Mouse (Mus musculus) CH12.LX (cell line): ENCODE data around the gene Olfr175-ps1. TPM values are rescaled to one million over a fixed set of nuclear protein-coding genes. Genes with fewer than 3 reads are reported as not detected.
A peak's percentile ranks its signal among the peaks of the same experiment; 100 is the strongest.

Experiments used
- DNase-seq: peaks from one replicate; pipeline ENCODE4 v3.0.0-alpha.2; 2013; ENCODE audit errors: extremely low read depth
- H3K27ac ChIP-seq: 2 replicates; pipeline ENCODE4 v1.5.1; 2012; ENCODE audit warnings: low read depth, mild to moderate bottlenecking, control low read depth, moderate library complexity; ENCODE audit not compliant: insufficient read depth
- H3K27me3 ChIP-seq: replicated peaks from 2 replicates; pipeline ENCODE3; 2012; ENCODE audit warnings: inconsistent platforms
- H3K36me3 ChIP-seq, 2 experiments: replicated peaks in 1 of 2; 2 replicates each; pipeline versions ENCODE3 to v1.6.1; 2012; ENCODE audit warnings: inconsistent platforms in 1 of 2, low read length in 1 of 2, mild to moderate bottlenecking in 1 of 2, mixed read lengths in 1 of 2, moderate library complexity in 1 of 2; ENCODE audit not compliant: control insufficient read depth in 1 of 2, insufficient read depth in 1 of 2
- H3K4me1 ChIP-seq, 2 experiments: 2 replicates each; pipeline ENCODE4 v1.6.1; 2012; ENCODE audit warnings: inconsistent platforms in 1 of 2, moderate library complexity in 1 of 2; ENCODE audit not compliant: insufficient read depth in 2 of 2, control insufficient read depth in 1 of 2
- H3K4me2 ChIP-seq: 2 replicates; pipeline ENCODE4 v1.6.1; 2012; ENCODE audit warnings: low read depth, mild to moderate bottlenecking, control low read depth; ENCODE audit not compliant: poor library complexity, insufficient read depth, severe bottlenecking
- H3K4me3 ChIP-seq, 3 experiments: fragments of 150-350 bp in 1 of 3; sonication (generic) in 1 of 3; replicated peaks in 1 of 3; 2 replicates each; pipeline versions ENCODE3 to v1.5.1; 2011 to 2012; ENCODE audit warnings: low read depth in 2 of 3, low read length in 2 of 3, mild to moderate bottlenecking in 2 of 3, moderate library complexity in 2 of 3, control low read depth in 1 of 3, improper control_type of control experiment in 1 of 3, inconsistent platforms in 1 of 3, mixed read lengths in 1 of 3; ENCODE audit not compliant: poor library complexity in 1 of 3
- H3K79me2 ChIP-seq: replicated peaks from 2 replicates; pipeline ENCODE4 v1.6.1; 2012; ENCODE audit warnings: mild to moderate bottlenecking, moderate library complexity; ENCODE audit not compliant: control insufficient read depth, poor library complexity, insufficient read depth, severe bottlenecking; ENCODE audit errors: extremely low read depth
- H3K9ac ChIP-seq: 2 replicates; pipeline ENCODE4 v1.6.1; 2012; ENCODE audit warnings: low read depth, mild to moderate bottlenecking, control low read depth, moderate library complexity; ENCODE audit not compliant: insufficient read depth
- H3K9me3 ChIP-seq: replicated peaks from 2 replicates; pipeline ENCODE3; 2012; ENCODE audit warnings: low read length, inconsistent platforms, mixed read lengths
- BHLHE40 ChIP-seq: IDR thresholded peaks from 2 replicates; pipeline ENCODE4 v1.6.1; 2011; ENCODE audit warnings: mild to moderate bottlenecking, low read depth, low read length, improper control_type of control experiment
- CHD1 ChIP-seq: IDR thresholded peaks from 2 replicates; pipeline ENCODE4 v1.6.1; 2012; ENCODE audit warnings: low read depth, low read length, improper control_type of control experiment, inconsistent platforms
- CHD2 ChIP-seq: IDR thresholded peaks from 2 replicates; pipeline ENCODE4 v1.6.1; 2011; ENCODE audit warnings: low read length, improper control_type of control experiment
- CTCF ChIP-seq, 2 experiments: IDR thresholded peaks in 1 of 2; conservative IDR thresholded peaks in 1 of 2; 2 replicates each; pipeline ENCODE4 v1.5.1; 2011 to 2012; ENCODE audit warnings: low read depth in 2 of 2, low read length in 2 of 2, improper control_type of control experiment in 1 of 2, inconsistent platforms in 1 of 2, mild to moderate bottlenecking in 1 of 2, moderate library complexity in 1 of 2
- E2F4 ChIP-seq: IDR thresholded peaks from 2 replicates; pipeline ENCODE4 v1.6.1; 2011; ENCODE audit warnings: low read depth, low read length, improper control_type of control experiment; ENCODE audit not compliant: insufficient replicate concordance
- ELF1 ChIP-seq: IDR thresholded peaks from 2 replicates; pipeline ENCODE4 v1.6.1; 2014; ENCODE audit warnings: low read depth, mild to moderate bottlenecking, inconsistent platforms, low read length, improper control_type of control experiment
- EP300 ChIP-seq: IDR thresholded peaks from 2 replicates; pipeline ENCODE4 v1.6.1; 2011; ENCODE audit warnings: low read length, improper control_type of control experiment
- ETS1 ChIP-seq: conservative IDR thresholded peaks from 2 replicates; pipeline ENCODE4 v1.6.1; 2012; ENCODE audit warnings: low read depth, mild to moderate bottlenecking, inconsistent platforms, low read length, improper control_type of control experiment, moderate library complexity
- GABPA ChIP-seq: IDR thresholded peaks from 2 replicates; pipeline ENCODE4 v1.6.1; 2012; ENCODE audit warnings: low read depth, low read length, improper control_type of control experiment, inconsistent platforms; ENCODE audit not compliant: insufficient replicate concordance
- HCFC1 ChIP-seq: IDR thresholded peaks from 2 replicates; pipeline ENCODE4 v1.6.1; 2012; ENCODE audit warnings: low read depth, mild to moderate bottlenecking, inconsistent platforms, low read length, improper control_type of control experiment
- IRF4 ChIP-seq: IDR thresholded peaks from 2 replicates; pipeline ENCODE4 v1.6.1; 2014; ENCODE audit warnings: low read depth, mild to moderate bottlenecking, inconsistent platforms, low read length, improper control_type of control experiment
- JUN ChIP-seq: IDR thresholded peaks from 2 replicates; pipeline ENCODE4 v1.6.1; 2011; ENCODE audit warnings: low read depth, mild to moderate bottlenecking, low read length, improper control_type of control experiment, moderate library complexity; ENCODE audit not compliant: insufficient read depth
- JUND ChIP-seq: conservative IDR thresholded peaks from 2 replicates; pipeline ENCODE4 v1.6.1; 2011; ENCODE audit warnings: low read depth, low read length, improper control_type of control experiment
- KAT2A ChIP-seq: IDR thresholded peaks from 2 replicates; pipeline ENCODE4 v1.6.1; 2012; ENCODE audit warnings: low read length, improper control_type of control experiment, inconsistent platforms; ENCODE audit not compliant: insufficient replicate concordance
- MAFK ChIP-seq: IDR thresholded peaks from 2 replicates; pipeline ENCODE4 v1.6.1; 2011; ENCODE audit warnings: low read length, improper control_type of control experiment; ENCODE audit not compliant: insufficient replicate concordance
- MAX ChIP-seq: IDR thresholded peaks from 2 replicates; pipeline ENCODE4 v1.6.1; 2011; ENCODE audit warnings: low read length, improper control_type of control experiment
- MAZ ChIP-seq: IDR thresholded peaks from 2 replicates; pipeline ENCODE4 v1.6.1; 2012; ENCODE audit warnings: low read depth, mild to moderate bottlenecking, inconsistent platforms, low read length, improper control_type of control experiment, moderate library complexity
- MEF2A ChIP-seq: IDR thresholded peaks from 2 replicates; pipeline ENCODE4 v1.6.1; 2014; ENCODE audit warnings: low read depth, mild to moderate bottlenecking, inconsistent platforms, low read length, improper control_type of control experiment, borderline replicate concordance
- MXI1 ChIP-seq: IDR thresholded peaks from 2 replicates; pipeline ENCODE4 v1.6.1; 2011; ENCODE audit warnings: mild to moderate bottlenecking, low read depth, low read length, improper control_type of control experiment
- MYC ChIP-seq: IDR thresholded peaks from 2 replicates; pipeline ENCODE4 v1.6.1; 2011; ENCODE audit warnings: low read depth, mild to moderate bottlenecking, improper control_type of control experiment, low read length
- NELFE ChIP-seq: IDR thresholded peaks from 2 replicates; pipeline ENCODE4 v1.6.1; 2011; ENCODE audit warnings: low read depth, low read length, improper control_type of control experiment
- NRF1 ChIP-seq: IDR thresholded peaks from 2 replicates; pipeline ENCODE4 v1.6.1; 2014; ENCODE audit warnings: low read depth, mild to moderate bottlenecking, inconsistent platforms, low read length, improper control_type of control experiment, moderate library complexity
- PAX5 ChIP-seq: IDR thresholded peaks from 2 replicates; pipeline ENCODE4 v1.6.1; 2012; ENCODE audit warnings: low read length, inconsistent platforms, mixed read lengths
- POLR2A ChIP-seq: IDR thresholded peaks from 2 replicates; pipeline ENCODE4 v1.6.1; 2011; ENCODE audit warnings: low read depth, mild to moderate bottlenecking, improper control_type of control experiment, low read length
- POLR2AphosphoS2 ChIP-seq: IDR thresholded peaks from 2 replicates; pipeline ENCODE4 v1.6.1; 2011; ENCODE audit warnings: low read depth, low read length, improper control_type of control experiment
- RAD21 ChIP-seq: IDR thresholded peaks from 2 replicates; pipeline ENCODE4 v1.6.1; 2011; ENCODE audit warnings: low read depth, mild to moderate bottlenecking, low read length, improper control_type of control experiment, moderate library complexity
- RCOR1 ChIP-seq: conservative IDR thresholded peaks from 2 replicates; pipeline ENCODE4 v1.6.1; 2012; ENCODE audit warnings: low read depth, mild to moderate bottlenecking, inconsistent platforms, low read length, improper control_type of control experiment
- SIN3A ChIP-seq: IDR thresholded peaks from 2 replicates; pipeline ENCODE4 v1.6.1; 2012; ENCODE audit warnings: low read length, improper control_type of control experiment, inconsistent platforms
- SMC3 ChIP-seq: IDR thresholded peaks from 2 replicates; pipeline ENCODE4 v1.6.1; 2011; ENCODE audit warnings: low read depth, low read length, improper control_type of control experiment
- TBP ChIP-seq: conservative IDR thresholded peaks from 2 replicates; pipeline ENCODE4 v1.6.1; 2011; ENCODE audit warnings: low read depth, low read length, improper control_type of control experiment
- TCF12 ChIP-seq: IDR thresholded peaks from 2 replicates; pipeline ENCODE4 v1.6.1; 2014; ENCODE audit warnings: low read depth, mild to moderate bottlenecking, inconsistent platforms, low read length, improper control_type of control experiment
- UBTF ChIP-seq: IDR thresholded peaks from 2 replicates; pipeline ENCODE4 v1.6.1; 2012; ENCODE audit warnings: low read depth, mild to moderate bottlenecking, inconsistent platforms, low read length, improper control_type of control experiment, moderate library complexity
- USF1 ChIP-seq: IDR thresholded peaks from 2 replicates; pipeline ENCODE4 v1.6.1; 2014; ENCODE audit warnings: low read depth, mild to moderate bottlenecking, inconsistent platforms, low read length, improper control_type of control experiment
- USF2 ChIP-seq: conservative IDR thresholded peaks from 2 replicates; pipeline ENCODE4 v1.6.1; 2011; ENCODE audit warnings: low read depth, low read length, improper control_type of control experiment
- ZC3H11A ChIP-seq: IDR thresholded peaks from 2 replicates; pipeline ENCODE4 v1.6.1; 2012; ENCODE audit warnings: low read depth, mild to moderate bottlenecking, inconsistent platforms, low read length, improper control_type of control experiment
- ZKSCAN1 ChIP-seq: IDR thresholded peaks from 2 replicates; pipeline ENCODE4 v1.6.1; 2012; ENCODE audit warnings: low read depth, inconsistent platforms, low read length, improper control_type of control experiment, borderline replicate concordance
- ZNF384 ChIP-seq: IDR thresholded peaks from 2 replicates; pipeline ENCODE4 v1.6.1; 2012; ENCODE audit warnings: low read depth, low read length, improper control_type of control experiment, inconsistent platforms
- dilution Hi-C: fragments of 300-500 bp; cut with MboI; formaldehyde crosslinking; loops from 2 replicates; pipeline ENCODE4 v1.14.3; 2020; ENCODE audit warnings: low sequenced_read_pairs; ENCODE audit not compliant: extremely low pct_unique_long_range_greater_than_20kb, extremely low pct_ligation_motif_present
- in situ Hi-C: fragments of 300-500 bp; cut with MboI; formaldehyde crosslinking; loops from 3 replicates; pipeline ENCODE4 v1.14.3; 2019; ENCODE audit warnings: low sequenced_read_pairs, low pct_ligation_motif_present, low pct_unique_long_range_greater_than_20kb, mixed read lengths
- polyA plus RNA-seq: library from polyadenylated mRNA; unstranded; fragments of >175 nt; gene quantifications from 2 replicates; pipeline ENCODE4 v1.2.1, GENCODE M21; 2012; ENCODE audit warnings: low read depth; ENCODE audit not compliant: insufficient read length
- total RNA-seq, 2 experiments: library from RNA; depleted of rRNA; stranded (reverse); fragments of 300-350 nt in 1 of 2; fragments of >200 nt in 1 of 2; gene quantifications; 2 replicates each; pipeline ENCODE4 v1.2.3; 2012 to 2014

Olfr175-ps1 gene
- total RNA-seq (2012; rRNA removed) = 0.38 and 0.89 TPM in 2 replicates
- total RNA-seq (2014; rRNA removed) = 3.1 and 3.3 TPM in 2 replicates
- polyA plus RNA-seq = 0.46 and 0.70 TPM in 2 replicates

DNA sequence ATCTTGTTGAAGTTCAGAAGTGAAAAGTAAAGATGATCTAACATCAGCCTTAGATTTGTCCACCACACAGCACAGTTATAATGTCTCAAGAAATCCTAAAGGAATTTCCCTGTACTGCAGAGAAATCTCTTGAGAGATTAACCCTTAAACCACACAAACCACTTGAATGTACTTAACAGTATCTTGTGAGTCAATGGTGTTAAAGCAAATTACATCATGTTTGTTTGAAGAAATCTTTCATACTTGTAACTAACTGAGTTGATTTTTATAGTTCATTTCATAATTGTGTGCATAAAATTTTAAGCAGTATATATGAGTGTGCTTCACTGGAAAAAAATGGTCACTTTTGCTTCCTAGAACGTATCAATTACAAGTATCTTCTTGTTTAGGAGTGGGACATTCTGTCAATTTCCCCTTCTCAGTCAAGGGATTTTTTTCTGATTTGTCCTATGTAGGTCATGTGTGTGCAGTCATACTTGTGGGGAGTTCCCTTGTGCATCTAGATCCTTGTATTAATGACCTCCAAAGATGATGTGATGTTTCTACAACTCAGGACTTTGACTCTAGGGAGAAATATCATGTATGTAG is at the start of gene Olfr175-ps1:
TSS of gene Olfr175-ps1 (minus strand) at position 51 of the 588 bp plus-strand sequence.
- in situ Hi-C loops = no loop called here

DNA sequence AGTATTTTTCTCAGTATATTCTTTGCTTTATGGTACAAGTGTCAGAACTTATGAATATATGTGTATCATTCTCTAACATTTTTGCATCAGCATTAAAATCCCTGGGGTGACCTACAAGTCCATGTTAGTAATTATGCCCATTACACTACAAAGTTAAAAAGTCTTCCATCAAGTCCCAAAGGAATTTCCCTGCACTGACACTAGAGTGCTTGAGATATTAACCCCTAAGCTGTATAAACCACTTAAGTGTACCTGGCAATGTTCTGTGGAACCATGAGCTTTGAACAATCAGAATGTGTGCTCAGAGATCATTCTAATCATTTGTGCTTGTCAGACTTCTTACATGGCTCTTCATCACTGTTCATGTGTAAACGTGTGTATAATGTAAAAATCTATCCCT is 48.1 kb upstream of the Olfr175-ps1 start, which contains the start of gene Olfr177:
TSS of gene Olfr177 (minus strand) at position 101 of the 400 bp plus-strand sequence.
- no peak within 1 kb of the TSS for H3K4me3 ChIP-seq
- in situ Hi-C loops (no loop called here), dilution Hi-C loops (no loop called here)
- H3K27me3 ChIP-seq = no peaks in the 10 kb centered on the region
- H3K36me3 ChIP-seq = no peaks in the 10 kb centered on the region
- no peaks in the 10 kb centered on the region for H3K4me1 ChIP-seq
- no peaks in the 10 kb centered on the region for H3K9me3 ChIP-seq
- H3K79me2 ChIP-seq = no peaks in the 10 kb centered on the region
- DNase-seq = no peak
- no peak within 1 kb of the TSS for H3K9ac ChIP-seq
- no peak within 1 kb of the TSS for H3K27ac ChIP-seq
- TF ChIP-seq TCF12 = no peak
- TF ChIP-seq JUND = no peak
- TF ChIP-seq NRF1 = no peak
- no peak for TF ChIP-seq MAX
- TF ChIP-seq ZKSCAN1 = no peak
- no peak for TF ChIP-seq UBTF
- no peak for TF ChIP-seq BHLHE40
- TF ChIP-seq PAX5 = no peak
- no peak for TF ChIP-seq MXI1
- no peak for TF ChIP-seq CTCF (conservative IDR thresholded peaks at IDR 0.05 in 1 of 2, IDR thresholded peaks at IDR 0.05 in 1 of 2; ENCODE audit: low read depth in 2 of 2, low read length in 2 of 2)
- TF ChIP-seq RCOR1 = no peak
- no peak for TF ChIP-seq MAZ
- no peak for TF ChIP-seq USF1
- no peak for TF ChIP-seq E2F4
- no peak within 1 kb of the TSS for H3K4me2 ChIP-seq

More for the DNA sequence above, at the start of gene Olfr175-ps1:
- DNase-seq = peak; percentile 78
- Histone ChIP-seq H3K4me1 (peaks cover 0 to 46% of the 10 kb centered on the region in 2 experiments; a peak in 2 of 4 replicates), H3K4me3 (no peak within 1 kb of the TSS), H3K4me2 (no peak within 1 kb of the TSS), H3K27me3 (no peaks in the 10 kb centered on the region), H3K79me2 (no peaks in the 10 kb centered on the region), H3K9ac (no peak within 1 kb of the TSS; the same call in 1 of the 2 replicates), H3K36me3 (no peaks in the 10 kb centered on the region), H3K27ac (no peak within 1 kb of the TSS), H3K9me3 (peaks cover 2% of the 10 kb centered on the region)
- dilution Hi-C loops = no loop called here
- TF ChIP-seq CTCF (conservative IDR thresholded peaks at IDR 0.05 in 1 of 2, IDR thresholded peaks at IDR 0.05 in 1 of 2; ENCODE audit: low read depth in 2 of 2, low read length in 2 of 2) = no peak
- TF ChIP-seq JUN = peak; percentile 53; the same call in 1 of the 2 replicates
- no peak for TF ChIP-seq MAZ
- no peak for TF ChIP-seq CHD2
- no peak for TF ChIP-seq UBTF
- TF ChIP-seq EP300 = peak; percentile 87
- no peak for TF ChIP-seq NRF1
- TF ChIP-seq ZNF384 = peak; percentile 75
- TF ChIP-seq JUND = no peak; the same call in 1 of the 2 replicates
- TF ChIP-seq SMC3 = no peak
- peak; percentile 76 for TF ChIP-seq MEF2A
- TF ChIP-seq IRF4 = peak; percentile 60
- TF ChIP-seq USF1 = 0 out of 2 replicates have a peak, but pooled peaks have one; percentile 13
- no peak for TF ChIP-seq MAX
- TF ChIP-seq KAT2A = no peak
- TF ChIP-seq TBP = no peak
- TF ChIP-seq RAD21 = no peak; the same call in 1 of the 2 replicates
- TF ChIP-seq BHLHE40 = peak; percentile 77
- no peak for TF ChIP-seq POLR2A
- TF ChIP-seq E2F4 = no peak
- TF ChIP-seq HCFC1 = 0 out of 2 replicates have a peak, but pooled peaks have one; percentile 8
- no peak for TF ChIP-seq CHD1
- TF ChIP-seq ETS1 = peak; percentile 84
- TF ChIP-seq MAFK = 0 out of 2 replicates have a peak, but pooled peaks have one; percentile 19
- TF ChIP-seq POLR2AphosphoS2 = no peak
- TF ChIP-seq MXI1 = no peak
- no peak for TF ChIP-seq ZKSCAN1
- TF ChIP-seq MYC = no peak
- TF ChIP-seq USF2 = no peak
- TF ChIP-seq GABPA = no peak
- no peak for TF ChIP-seq ELF1
- no peak for TF ChIP-seq NELFE
- no peak for TF ChIP-seq ZC3H11A
- TF ChIP-seq TCF12 = 0 out of 2 replicates have a peak, but pooled peaks have one; percentile 11
- TF ChIP-seq SIN3A = no peak; the same call in 1 of the 2 replicates
